Mouse (Mus musculus) inflammation-experienced regulatory T-cells, adult 6 months (primary cell): ENCODE data around the gene Galnt17. TPM values are rescaled to one million over a fixed set of nuclear protein-coding genes. Genes with fewer than 3 reads are reported as not detected.

Experiments
- ATAC-seq: one replicate; pipeline ENCODE4 v1.8.0; 2017
- polyA plus RNA-seq, 3 experiments: library from polyadenylated mRNA; unstranded; fragments of 100-300 nt; shearing (Covaris generic); gene quantifications; one replicate each; pipeline ENCODE4 v1.2.1; 2017

Gene Galnt17
- not detected for polyA plus RNA-seq

GRCm38 (mm10) chr5:131308397-131308796 is at the start of gene Galnt17:
Galnt17 (minus strand) TSS chr5:131308497.
- no peak for ATAC-seq

- ATAC-seq, result no peak
These were observed 26.2 kb upstream of the Galnt17 start for GRCm38 (mm10) chr5:131334536-131334935.

GRCm38 (mm10) chr5:131321286-131321685 is 13.0 kb upstream of the Galnt17 start:
- ATAC-seq, result no peak

- no peak for ATAC-seq
These were observed 11.3 kb upstream of the Galnt17 start for GRCm38 (mm10) chr5:131319605-131320004.

GRCm38 (mm10) chr5:131319141-131319540 is 10.8 kb upstream of the Galnt17 start:
- no peak for ATAC-seq

- no peak for ATAC-seq
These were observed 6.7 kb upstream of the Galnt17 start for GRCm38 (mm10) chr5:131315016-131315415.

- ATAC-seq, result no peak
These were observed 593 bp downstream of the Galnt17 start for GRCm38 (mm10) chr5:131307656-131308151.

GRCm38 (mm10) chr5:131306908-131307655 is 1.2 kb downstream of the Galnt17 start:
- no peak for ATAC-seq

GRCm38 (mm10) chr5:131306321-131306907 is 1.9 kb downstream of the Galnt17 start:
- no peak for ATAC-seq

GRCm38 (mm10) chr5:131305223-131305622 is 3.1 kb downstream of the Galnt17 start:
- no peak for ATAC-seq

GRCm38 (mm10) chr5:131301526-131301925 is 6.8 kb downstream of the Galnt17 start:
- no peak for ATAC-seq

- ATAC-seq, result no peak
These were observed 14.4 kb downstream of the Galnt17 start for GRCm38 (mm10) chr5:131293726-131294449.

GRCm38 (mm10) chr5:131287091-131287490 is 21.2 kb downstream of the Galnt17 start:
- no peak for ATAC-seq

GRCm38 (mm10) chr5:131286680-131287079 is 21.6 kb downstream of the Galnt17 start:
- ATAC-seq, result no peak

- no peak for ATAC-seq
These were observed 27.9 kb downstream of the Galnt17 start for GRCm38 (mm10) chr5:131280349-131280748.

GRCm38 (mm10) chr5:131279286-131279685 is 29.0 kb downstream of the Galnt17 start:
- no peak for ATAC-seq

- ATAC-seq, result no peak
These were observed 31.1 kb downstream of the Galnt17 start for GRCm38 (mm10) chr5:131277227-131277626.

- ATAC-seq, result no peak
These were observed 42.0 kb downstream of the Galnt17 start for GRCm38 (mm10) chr5:131266291-131266690.

- no peak for ATAC-seq
These were observed 44.2 kb downstream of the Galnt17 start for GRCm38 (mm10) chr5:131264145-131264544.

- no peak for ATAC-seq
These were observed 57.3 kb downstream of the Galnt17 start for GRCm38 (mm10) chr5:131250701-131251636.

GRCm38 (mm10) chr5:131248416-131248815 is 59.9 kb downstream of the Galnt17 start:
- ATAC-seq, result no peak

GRCm38 (mm10) chr5:131246591-131246990 is 61.7 kb downstream of the Galnt17 start:
- no peak for ATAC-seq
